Mouse (Mus musculus): ENCODE results near the gene Usp24. TPM values are rescaled to one million over a fixed set of nuclear protein-coding genes. Genes with fewer than 3 reads are reported as not detected.

The Usp24 gene
- total RNA-seq (2014; rRNA removed), result 28.6 and 36.1 TPM in 2 replicates
- polyA plus RNA-seq (2015; fragmentation: Nextera tagmentation; extraction: Ambion mirVana), result 6.6 and 10.2 TPM in 2 replicates

DNA sequence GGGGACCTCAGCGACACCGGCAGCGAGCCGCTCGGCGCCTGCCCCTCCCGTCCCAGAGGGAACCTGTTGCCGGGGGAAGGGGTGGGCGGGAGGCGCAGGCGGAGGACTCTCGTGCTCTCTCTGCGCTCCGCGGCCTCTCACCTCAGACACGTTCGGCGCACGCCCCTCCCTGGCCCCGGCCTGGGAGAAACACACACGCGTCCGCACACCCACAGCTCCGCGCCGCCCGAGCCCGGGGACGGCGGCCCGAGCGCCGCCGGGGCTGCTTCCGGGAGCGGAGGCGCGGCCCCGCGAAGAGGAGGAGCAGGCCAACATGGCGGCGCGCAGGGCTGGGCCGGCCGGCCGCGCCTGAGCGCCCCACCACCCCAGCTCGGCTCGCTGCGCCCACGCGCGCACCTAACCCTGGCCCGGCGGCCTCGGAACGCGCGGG, at the start of gene Usp24:
TSS of gene Usp24 (plus strand) at position 293 of the 430 bp plus-strand sequence.
- DNase-seq (ENCODE audit: low spot score) (peak; percentile 72), ATAC-seq (ENCODE audit: low FRiP score) (peak; percentile 81)
- no peak for TF ChIP-seq CTCF (IDR thresholded peaks at IDR 0.05)
- WGBS, result under 1% methylated on average over 46 of the region's 60 CpGs
- H3K36me3 ChIP-seq (ENCODE audit: insufficient read depth, low read length), result no peaks in the 10 kb centered on the region
- no peaks in the 10 kb centered on the region for H3K9me3 ChIP-seq (ENCODE audit: low read length)
- peaks cover 16% of the 10 kb centered on the region; the same call in 1 of the 2 replicates for H3K4me1 ChIP-seq (ENCODE audit: insufficient read depth, low read length)
- no peaks in the 10 kb centered on the region for H3K27me3 ChIP-seq (ENCODE audit: insufficient read depth, low read length)
- H3K4me3 ChIP-seq (ENCODE audit: low read depth, low read length), result peak within 1 kb of the TSS; percentile 95
- H3K27ac ChIP-seq (ENCODE audit: low read depth, low read length), result peak within 1 kb of the TSS; percentile 88
- H3K9ac ChIP-seq (replicated peaks; ENCODE audit: low read length, poor library complexity, severe bottlenecking), result peak within 1 kb of the TSS; percentile 98
- H3K4me2 ChIP-seq (ENCODE audit: low read depth, low read length, poor library complexity, severe bottlenecking), result peak within 1 kb of the TSS; percentile 87

DNA sequence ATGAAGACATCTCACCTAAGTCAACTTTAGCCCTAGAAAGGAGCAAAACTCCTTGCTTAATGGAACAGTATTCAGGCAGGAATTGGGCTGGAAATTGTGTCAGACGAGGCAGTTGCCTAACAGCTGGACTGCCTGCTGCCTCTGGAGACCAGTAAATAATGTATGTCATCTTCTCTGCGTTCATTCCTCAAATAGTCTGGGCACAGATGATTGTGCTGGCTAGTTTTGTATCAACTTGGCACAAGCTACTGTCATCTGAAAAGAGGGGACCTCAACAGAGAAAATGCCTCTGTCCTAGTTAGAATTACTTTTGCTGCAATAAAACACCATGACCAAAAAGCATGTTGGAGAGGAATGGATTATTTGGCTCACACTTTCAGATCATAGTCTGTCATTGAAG, 39.1 kb upstream of the Usp24 start:
- Histone ChIP-seq H3K9me3 (ENCODE audit: low read length) (no peaks in the 10 kb centered on the region), H3K27me3 (ENCODE audit: insufficient read depth, low read length) (no peaks in the 10 kb centered on the region), H3K36me3 (ENCODE audit: insufficient read depth, low read length) (no peaks in the 10 kb centered on the region), H3K4me2 (ENCODE audit: low read depth, low read length, poor library complexity, severe bottlenecking) (no peak overlapping the region), H3K27ac (ENCODE audit: low read depth, low read length) (no peak overlapping the region), H3K9ac (replicated peaks; ENCODE audit: low read length, poor library complexity, severe bottlenecking) (no peak overlapping the region), H3K4me3 (ENCODE audit: low read depth, low read length) (no peak overlapping the region), H3K4me1 (ENCODE audit: insufficient read depth, low read length) (no peaks in the 10 kb centered on the region)
- no peak for ATAC-seq (ENCODE audit: low FRiP score)
- no peak for TF ChIP-seq CTCF (IDR thresholded peaks at IDR 0.05)
- WGBS, result 54% methylated on average over 2 of the region's 2 CpGs
- DNase-seq (ENCODE audit: low spot score), result no peak

DNA sequence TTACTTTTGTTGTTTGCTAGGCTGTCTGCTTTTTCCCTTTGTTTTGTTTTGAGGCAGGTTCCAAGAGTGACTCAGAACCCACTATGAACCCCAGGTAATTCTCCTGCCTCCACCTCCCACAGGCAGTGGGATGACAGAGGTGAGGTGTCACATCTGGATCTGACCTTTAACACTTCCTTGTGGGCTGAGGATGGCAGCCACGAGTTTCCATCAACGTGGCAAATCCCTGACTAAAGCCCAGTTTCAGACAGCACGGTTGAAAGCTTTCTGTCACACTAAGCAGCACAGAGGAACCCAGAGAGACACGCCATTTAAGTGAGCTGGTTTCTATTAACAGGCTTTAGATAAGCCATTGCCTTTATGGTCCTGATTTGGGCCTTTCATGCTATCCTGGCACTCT, 36.8 kb upstream of the Usp24 start:
- DNase-seq (ENCODE audit: low spot score), result no peak
- 24% methylated on average over 4 of the region's 4 CpGs for WGBS
- Histone ChIP-seq H3K4me2 (ENCODE audit: low read depth, low read length, poor library complexity, severe bottlenecking) (no peak overlapping the region), H3K9me3 (ENCODE audit: low read length) (no peaks in the 10 kb centered on the region), H3K4me1 (ENCODE audit: insufficient read depth, low read length) (no peaks in the 10 kb centered on the region), H3K27ac (ENCODE audit: low read depth, low read length) (no peak overlapping the region), H3K27me3 (ENCODE audit: insufficient read depth, low read length) (no peaks in the 10 kb centered on the region), H3K36me3 (ENCODE audit: insufficient read depth, low read length) (no peaks in the 10 kb centered on the region), H3K4me3 (ENCODE audit: low read depth, low read length) (no peak overlapping the region), H3K9ac (replicated peaks; ENCODE audit: low read length, poor library complexity, severe bottlenecking) (no peak overlapping the region)
- TF ChIP-seq CTCF (IDR thresholded peaks at IDR 0.05), result no peak
- ATAC-seq (ENCODE audit: low FRiP score), result no peak

DNA sequence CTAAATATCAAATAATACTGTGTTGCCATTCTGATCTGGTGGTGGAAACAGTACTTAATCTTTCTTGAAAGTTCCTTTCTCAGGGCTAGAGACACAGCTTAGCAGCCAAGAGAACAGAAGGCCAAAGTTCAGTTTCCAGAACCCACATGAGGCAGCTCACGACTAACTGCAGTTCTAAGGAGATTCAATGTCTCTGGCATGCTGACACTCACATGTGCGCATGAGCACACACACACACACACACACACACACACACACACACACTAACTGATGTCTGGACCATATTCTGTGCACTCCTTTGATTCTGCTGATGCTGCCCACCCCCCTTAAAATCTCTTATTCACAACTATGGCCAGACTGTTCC, 34.9 kb upstream of the Usp24 start:
- no peak overlapping the region for H3K4me3 ChIP-seq (ENCODE audit: low read depth, low read length)
- 55% methylated on average over 2 of the region's 2 CpGs for WGBS
- H3K27ac ChIP-seq (ENCODE audit: low read depth, low read length), result no peak overlapping the region
- no peak overlapping the region for H3K4me2 ChIP-seq (ENCODE audit: low read depth, low read length, poor library complexity, severe bottlenecking)
- no peaks in the 10 kb centered on the region for H3K9me3 ChIP-seq (ENCODE audit: low read length)
- no peak overlapping the region for H3K9ac ChIP-seq (replicated peaks; ENCODE audit: low read length, poor library complexity, severe bottlenecking)
- no peaks in the 10 kb centered on the region for H3K36me3 ChIP-seq (ENCODE audit: insufficient read depth, low read length)
- ATAC-seq (ENCODE audit: low FRiP score), result no peak
- no peak for DNase-seq (ENCODE audit: low spot score)
- no peaks in the 10 kb centered on the region for H3K27me3 ChIP-seq (ENCODE audit: insufficient read depth, low read length)
- no peak for TF ChIP-seq CTCF (IDR thresholded peaks at IDR 0.05)
- no peaks in the 10 kb centered on the region for H3K4me1 ChIP-seq (ENCODE audit: insufficient read depth, low read length)

DNA sequence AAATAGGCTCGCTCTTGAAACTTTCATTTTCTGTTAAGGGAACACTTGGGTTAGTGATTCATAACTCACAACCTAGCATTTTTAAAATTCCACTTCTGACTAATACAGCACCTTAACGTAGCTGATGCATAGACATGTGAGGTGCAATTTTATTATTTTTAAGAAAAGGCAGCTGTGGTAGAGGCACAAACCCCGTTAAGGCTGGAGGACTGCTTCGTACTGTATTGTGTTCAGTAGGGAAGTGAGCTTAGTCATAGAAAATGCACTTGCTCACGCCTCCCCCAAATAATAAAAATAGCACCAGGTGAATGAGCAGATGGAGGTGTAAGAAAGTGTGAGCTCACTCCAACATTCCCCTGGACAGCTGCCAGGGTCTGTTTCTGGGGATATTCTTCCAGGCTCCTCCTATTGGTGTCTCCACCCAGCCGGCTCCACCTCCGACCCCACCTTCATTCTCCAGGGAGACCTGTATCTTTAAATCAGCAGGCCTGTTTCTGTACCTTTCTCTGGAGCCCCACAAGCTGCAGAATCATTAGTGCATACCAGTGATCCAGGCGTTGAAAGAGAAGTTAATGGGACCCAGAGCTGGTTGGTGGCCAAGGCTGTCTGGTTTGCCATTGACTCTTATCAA, 34.4 kb upstream of the Usp24 start:
- Histone ChIP-seq H3K36me3 (ENCODE audit: insufficient read depth, low read length) (no peaks in the 10 kb centered on the region), H3K27ac (ENCODE audit: low read depth, low read length) (no peak overlapping the region), H3K4me2 (ENCODE audit: low read depth, low read length, poor library complexity, severe bottlenecking) (no peak overlapping the region), H3K4me3 (ENCODE audit: low read depth, low read length) (no peak overlapping the region), H3K4me1 (ENCODE audit: insufficient read depth, low read length) (no peaks in the 10 kb centered on the region), H3K9me3 (ENCODE audit: low read length) (no peaks in the 10 kb centered on the region), H3K27me3 (ENCODE audit: insufficient read depth, low read length) (no peaks in the 10 kb centered on the region), H3K9ac (replicated peaks; ENCODE audit: low read length, poor library complexity, severe bottlenecking) (no peak overlapping the region)
- no peak for ATAC-seq (ENCODE audit: low FRiP score)
- 71% methylated on average over 8 of the region's 8 CpGs for WGBS
- TF ChIP-seq CTCF (IDR thresholded peaks at IDR 0.05), result no peak
- peak; percentile 27 for DNase-seq (ENCODE audit: low spot score)

- ATAC-seq (ENCODE audit: low FRiP score), result no peak
These were observed 33.9 kb upstream of the Usp24 start for GRCm38 (mm10) chr4:106282123-106282510.

More at GRCm38 (mm10) chr4:106282123-106282510, 33.9 kb upstream of the Usp24 start:
- Histone ChIP-seq H3K27me3 (ENCODE audit: insufficient read depth, low read length) (no peaks in the 10 kb centered on the region), H3K9me3 (ENCODE audit: low read length) (no peaks in the 10 kb centered on the region), H3K4me1 (ENCODE audit: insufficient read depth, low read length) (no peaks in the 10 kb centered on the region), H3K9ac (replicated peaks; ENCODE audit: low read length, poor library complexity, severe bottlenecking) (no peak overlapping the region), H3K36me3 (ENCODE audit: insufficient read depth, low read length) (no peaks in the 10 kb centered on the region), H3K4me2 (ENCODE audit: low read depth, low read length, poor library complexity, severe bottlenecking) (no peak overlapping the region), H3K27ac (ENCODE audit: low read depth, low read length) (no peak overlapping the region), H3K4me3 (ENCODE audit: low read depth, low read length) (no peak overlapping the region)
- no peak for TF ChIP-seq CTCF (IDR thresholded peaks at IDR 0.05)
- DNase-seq (ENCODE audit: low spot score), result no peak
- 90% methylated on average over 3 of the region's 3 CpGs for WGBS
